16 mouse cellular contexts compared by ENCODE assay signal in genomic region chr10:10580811-10581210, GRCm38 (mm10).
"Had no signal": no experiment of that assay in that cellular context is flagged by ENCODE, and none has a peak within 500 bp of the region (broad histone marks: within the 10 kb centered on the region; RNA-seq: fewer than 3 reads in every experiment).

No protein-coding gene starts in this region.

- H3K36me3 ChIP-seq: neural tube, embryonic 13.5 days; neural tube, embryonic 15.5 days; stomach, embryonic 15.5 days had no signal

- H3K27me3 ChIP-seq: neural tube, embryonic 13.5 days; neural tube, embryonic 15.5 days; stomach, embryonic 15.5 days had no signal

- DNase-seq: retina, postnatal 1 day; right cerebral cortex, adult 18-20 months; right cerebral cortex, postnatal 14 days; right cerebral cortex, postnatal 25 days; right cerebral cortex, postnatal 4 days; spleen, adult 18-20 months; thymus, adult 18-20 months; thymus, adult 2 months; thymus, postnatal 14 days; thymus, postnatal 25 days; thymus, postnatal 36 days; thymus, postnatal 4 days had no signal

- H3K27ac ChIP-seq: neural tube, embryonic 13.5 days; neural tube, embryonic 15.5 days; stomach, embryonic 15.5 days; stomach, postnatal 0 days had no signal

- H3K9ac ChIP-seq: neural tube, embryonic 13.5 days; neural tube, embryonic 15.5 days; stomach, embryonic 15.5 days had no signal

- H3K4me1 ChIP-seq: neural tube, embryonic 13.5 days; neural tube, embryonic 15.5 days; stomach, embryonic 15.5 days had no signal

- H3K4me3 ChIP-seq: neural tube, embryonic 13.5 days; neural tube, embryonic 15.5 days; stomach, embryonic 15.5 days had no signal
